Mouse (Mus musculus) adrenal gland, postnatal 4 days (tissue): ENCODE data around the gene Anxa5. TPM values are rescaled to one million over a fixed set of nuclear protein-coding genes. Genes with fewer than 3 reads are reported as not detected.

ENCODE experiments used
- DNase-seq, 2 experiments: peaks; one replicate each; pipeline ENCODE4 v3.0.0; 2021 to 2022; ENCODE audit warnings: low spot score in 2 of 2, mixed read lengths in 2 of 2
- microRNA-seq: library from miRNA; unstranded; fragments of <30 nt; microRNA quantifications from one replicate; pipeline ENCODE4 v1.2.0, GENCODE M21; 2021
- total RNA-seq, 2 experiments: library from RNA; stranded (reverse); gene quantifications; 2 replicates each; pipeline ENCODE4 v1.2.3; 2021

Anxa5 gene
- total RNA-seq, 2 experiments from 2014 or later: 338 to 365 TPM

GRCm38 (mm10) chr3:36449292-36450165, 26.2 kb downstream of the Anxa5 start:
- no peak for DNase-seq

GRCm38 (mm10) chr3:36446918-36447317, 28.8 kb downstream of the Anxa5 start:
- DNase-seq: no peak

- DNase-seq: no peak
These were observed 29.2 kb downstream of the Anxa5 start for GRCm38 (mm10) chr3:36446506-36446905.

- DNase-seq: no peak
These were observed 29.7 kb downstream of the Anxa5 start for GRCm38 (mm10) chr3:36446041-36446440.

- DNase-seq: no peak
These were observed 33.3 kb downstream of the Anxa5 start for GRCm38 (mm10) chr3:36442426-36442825.

- no peak for DNase-seq
These were observed 35.4 kb downstream of the Anxa5 start for GRCm38 (mm10) chr3:36440280-36440679.

GRCm38 (mm10) chr3:36430360-36430759, 45.3 kb downstream of the Anxa5 start:
- no peak for DNase-seq

- DNase-seq: no peak
These were observed 48.3 kb downstream of the Anxa5 start for GRCm38 (mm10) chr3:36427386-36427785.

- no peak for DNase-seq
These were observed 66.2 kb downstream of the Anxa5 start for GRCm38 (mm10) chr3:36409456-36409855.

- no peak for DNase-seq
These were observed 68.7 kb downstream of the Anxa5 start for GRCm38 (mm10) chr3:36406967-36407366.

GRCm38 (mm10) chr3:36406340-36406739, 69.4 kb downstream of the Anxa5 start:
- DNase-seq: no peak

GRCm38 (mm10) chr3:36401900-36402299, 73.8 kb downstream of the Anxa5 start:
- DNase-seq: no peak

GRCm38 (mm10) chr3:36400657-36401056, 75.0 kb downstream of the Anxa5 start:
- no peak for DNase-seq

Small RNA genes within 50 kb of the gene (microRNA-seq; reads per million reads assigned to microRNA genes)
- gene Mir7009: not detected

Other genes starting within 250 kb of the Anxa5 start
- 1 to 10 TPM; 2.8 to 3.5 TPM for gene 1810062G17Rik, start within 50 bp of the Anxa5 start, total RNA-seq
- gene Gm11549, start 45.9 kb upstream of the Anxa5 start, total RNA-seq: under 1 TPM; 0.37 to 0.53 TPM
- gene Exosc9, start 76.7 kb upstream of the Anxa5 start, total RNA-seq: 10 to 100 TPM; 44.0 to 46.9 TPM
- gene Ccna2, start 96.3 kb upstream of the Anxa5 start, total RNA-seq: 10 to 100 TPM; 54.0 to 56.6 TPM
- gene Bbs7, start 137.6 kb upstream of the Anxa5 start, total RNA-seq: 10 to 100 TPM; 12.3 to 13.6 TPM
- 1 to 10 TPM; 5.1 to 7.5 TPM for gene Trpc3, start 214.3 kb upstream of the Anxa5 start, total RNA-seq